Mouse (Mus musculus) thymus, adult 2 months (tissue): Measurements from ENCODE around the gene Hemgn.

Source experiments
- CTCF ChIP-seq: fragments of 200-500 bp; IDR thresholded peaks from 2 replicates; pipeline ENCODE4 v1.5.1; 2012; ENCODE audit warnings: mild to moderate bottlenecking, control low read depth, low read length, moderate library complexity, borderline replicate concordance; ENCODE audit not compliant: control insufficient read depth, poor library complexity, insufficient read depth; ENCODE audit errors: extremely low read depth
- POLR2A ChIP-seq: fragments of 200-500 bp; IDR thresholded peaks from 2 replicates; pipeline ENCODE4 v1.6.1; 2012; ENCODE audit warnings: mild to moderate bottlenecking, low read length, control low read depth, moderate library complexity; ENCODE audit not compliant: control insufficient read depth, poor library complexity, insufficient read depth; ENCODE audit errors: extremely low read depth

DNA sequence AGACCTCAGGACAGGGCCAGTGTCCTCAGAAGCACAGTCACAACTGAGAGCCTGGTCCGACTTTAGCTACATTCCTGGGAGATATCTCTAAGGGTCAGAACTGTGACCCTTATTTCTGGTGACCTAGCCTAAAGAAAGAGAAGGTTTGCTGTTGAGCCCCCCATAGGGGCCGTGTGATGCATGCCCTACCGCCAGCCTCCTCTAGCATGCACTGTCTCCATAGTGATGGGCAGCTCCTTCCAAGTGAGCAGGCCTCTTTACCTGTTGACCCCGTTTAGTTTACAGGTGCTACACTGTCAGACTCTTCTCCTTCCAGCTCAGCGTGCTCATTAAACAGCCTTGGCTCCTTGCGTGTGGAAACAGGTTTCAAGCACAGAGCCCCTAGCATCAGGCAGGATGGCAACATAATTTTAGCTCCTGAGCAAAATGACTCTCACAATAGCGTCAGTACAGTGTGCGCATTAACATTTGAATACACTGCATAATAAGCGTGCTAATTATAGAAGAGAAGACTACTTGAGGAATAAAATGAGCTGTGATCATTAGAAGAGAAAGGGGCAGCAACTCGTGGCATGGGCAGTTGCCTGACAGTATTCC, 15.7 kb upstream of the Hemgn start:
- TF ChIP-seq CTCF = no peak
- no peak for TF ChIP-seq POLR2A
